Mouse (Mus musculus): ENCODE data around the gene Ern1.
"Not testable (repeated sequence)": the region's sequence is repeated elsewhere in the genome, so short reads cannot be mapped to it uniquely, and the experiment has no call there.

The Ern1 gene

DNA sequence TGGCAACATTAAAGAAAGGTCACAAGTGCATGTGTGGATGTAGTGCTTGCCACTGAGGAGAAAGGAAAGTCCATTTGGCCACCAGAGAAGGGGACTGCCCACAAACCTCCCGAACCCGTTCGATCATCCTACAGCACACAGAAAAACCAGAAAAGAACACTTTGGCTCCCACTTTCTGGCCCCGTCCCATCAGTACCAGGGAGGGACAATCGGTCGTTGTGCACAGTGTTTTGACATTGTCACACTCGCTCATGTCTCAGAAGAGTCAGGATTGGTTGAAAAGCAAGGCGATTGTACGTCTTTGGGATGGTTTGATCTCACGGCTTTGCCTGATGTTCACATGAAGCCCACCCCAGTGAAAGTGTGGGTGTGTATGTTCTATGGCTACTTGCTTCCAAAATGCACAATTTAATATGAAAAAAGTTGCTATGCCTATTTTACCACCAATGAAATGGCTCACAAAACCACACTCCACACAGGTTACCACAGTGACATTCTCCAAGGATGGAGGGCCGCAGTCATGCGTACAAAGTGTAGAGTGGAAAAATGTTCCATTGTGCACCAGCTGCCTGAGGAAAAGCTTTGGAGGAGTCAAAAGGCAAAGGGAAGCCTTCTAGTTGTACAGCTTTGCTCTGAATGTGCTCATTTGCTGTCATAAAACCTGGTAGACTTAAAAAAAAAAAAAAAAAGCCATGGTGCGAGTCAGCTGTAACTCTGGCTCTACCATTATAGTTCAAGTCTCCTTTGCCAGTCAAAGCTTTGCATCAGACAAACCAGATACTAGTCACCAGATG lies 15.2 kb upstream of the Ern1 start:
- DNase-seq = no peak

DNA sequence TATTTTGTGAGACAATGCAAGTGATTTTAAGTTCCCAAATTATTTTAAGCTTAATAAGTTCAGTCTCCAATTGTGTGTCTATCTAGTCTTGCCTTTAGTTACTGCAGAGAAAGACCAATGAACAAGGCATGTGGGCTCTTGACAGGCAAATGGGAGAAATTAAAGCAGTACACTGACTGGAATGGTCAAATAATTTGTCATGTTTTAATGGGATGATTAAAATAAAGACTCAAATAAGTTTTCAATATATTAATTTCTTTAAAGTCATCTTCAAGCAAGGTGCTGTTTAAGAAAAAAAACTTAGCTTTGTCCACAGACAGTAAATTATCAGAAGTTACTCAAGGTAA lies 14.5 kb upstream of the Ern1 start:
- no peak for DNase-seq

DNA sequence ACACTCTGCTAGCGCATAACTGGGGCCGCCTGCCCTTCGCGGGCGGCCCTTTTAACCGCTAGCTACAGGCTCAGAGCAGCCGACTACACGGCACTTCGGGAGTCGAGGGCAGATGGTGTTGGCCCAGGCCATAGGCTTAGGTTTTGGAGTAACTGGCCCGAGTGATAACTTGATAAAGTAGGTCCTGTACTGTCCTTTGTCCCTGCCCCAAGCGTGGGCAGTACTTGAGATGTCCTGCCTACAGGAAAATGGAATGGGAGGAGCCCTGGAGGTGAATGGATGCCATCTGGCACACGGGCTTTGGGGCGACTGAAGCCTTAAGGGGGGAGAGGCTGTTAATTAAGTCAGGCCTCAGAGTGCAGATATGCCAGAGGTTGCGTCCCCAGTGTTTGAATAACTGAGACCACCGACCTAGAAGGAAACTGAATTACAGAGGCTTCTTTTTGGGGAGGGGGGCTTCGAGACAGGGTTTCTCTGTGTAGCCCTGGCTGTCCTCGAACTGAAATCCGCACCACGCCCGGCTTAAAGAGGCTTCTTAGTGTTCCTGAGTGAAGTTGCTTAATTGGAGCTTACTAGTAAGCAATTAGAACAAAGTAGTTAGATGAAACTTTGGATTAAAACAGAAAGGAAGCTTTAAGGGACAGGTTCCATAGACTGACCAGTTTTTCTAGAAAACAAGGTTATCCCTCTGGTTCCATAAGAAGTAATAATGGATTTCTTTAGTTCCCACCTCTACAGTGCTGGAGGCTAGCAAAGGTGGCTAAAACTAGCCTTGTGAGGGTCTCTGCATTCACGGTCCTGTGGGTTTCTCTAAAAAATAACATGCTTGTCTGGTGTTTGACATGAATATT lies 13.9 kb upstream of the Ern1 start:
- peak; percentile 44 for DNase-seq

- peak; percentile 92 for DNase-seq
Measured at GRCm38 (mm10) chr11:106500393-106501307, 13.0 kb upstream of the Ern1 start.

DNA sequence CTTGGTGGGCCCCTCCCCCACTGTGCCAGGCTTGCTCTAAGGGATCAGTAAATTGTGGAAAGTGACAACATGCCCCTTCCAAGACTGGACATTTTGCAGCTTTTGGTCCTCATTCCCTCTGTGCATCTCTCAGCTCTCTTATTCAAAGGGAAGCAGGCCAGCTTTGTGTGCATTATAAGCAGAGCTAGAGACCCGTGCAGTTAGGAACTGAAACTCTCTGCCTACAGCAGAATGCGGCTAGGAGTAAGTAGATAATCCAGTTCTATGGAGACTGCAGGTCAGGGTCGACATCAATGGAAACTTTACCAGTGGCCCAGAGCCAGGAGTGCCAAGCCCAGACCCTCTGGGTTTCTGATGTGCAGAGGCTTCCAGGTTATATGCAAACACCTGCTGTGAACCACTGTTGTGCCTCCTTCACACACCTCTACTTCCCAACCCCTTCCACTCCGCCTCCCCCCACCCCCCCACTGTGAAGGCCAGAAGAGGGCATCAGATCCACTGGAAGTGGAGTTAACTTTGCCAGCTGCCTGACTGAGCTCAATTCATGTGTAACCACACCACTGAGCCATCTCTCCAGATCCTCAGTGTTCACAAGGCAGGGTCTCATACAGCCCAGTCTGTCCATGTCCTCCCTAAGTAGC lies 11.2 kb upstream of the Ern1 start:
- DNase-seq = no peak

DNA sequence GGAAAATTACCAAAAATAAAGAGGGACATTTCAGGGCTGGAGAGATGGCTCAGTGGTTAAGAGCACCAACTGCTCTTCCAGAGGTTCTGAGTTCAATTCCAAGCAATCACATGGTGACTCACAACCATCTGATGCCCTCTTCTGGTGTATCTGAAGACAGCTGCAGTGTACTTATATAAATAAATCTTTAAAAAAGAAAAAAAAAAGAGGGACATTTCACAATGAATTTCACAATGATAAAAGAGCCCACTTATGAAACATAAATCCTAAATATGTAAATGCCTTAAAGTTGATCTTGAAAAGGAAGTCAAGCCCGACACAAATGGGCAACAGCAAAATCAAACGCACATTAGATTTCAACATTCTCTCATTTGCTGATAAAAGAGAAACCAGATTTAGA lies 10.3 kb upstream of the Ern1 start:
- no peak for DNase-seq

GRCm38 (mm10) chr11:106497009-106497408 lies 9.4 kb upstream of the Ern1 start:
- not testable (repeated sequence) for DNase-seq

- no peak for DNase-seq
Measured at GRCm38 (mm10) chr11:106492984-106493669, 5.5 kb upstream of the Ern1 start.

DNA sequence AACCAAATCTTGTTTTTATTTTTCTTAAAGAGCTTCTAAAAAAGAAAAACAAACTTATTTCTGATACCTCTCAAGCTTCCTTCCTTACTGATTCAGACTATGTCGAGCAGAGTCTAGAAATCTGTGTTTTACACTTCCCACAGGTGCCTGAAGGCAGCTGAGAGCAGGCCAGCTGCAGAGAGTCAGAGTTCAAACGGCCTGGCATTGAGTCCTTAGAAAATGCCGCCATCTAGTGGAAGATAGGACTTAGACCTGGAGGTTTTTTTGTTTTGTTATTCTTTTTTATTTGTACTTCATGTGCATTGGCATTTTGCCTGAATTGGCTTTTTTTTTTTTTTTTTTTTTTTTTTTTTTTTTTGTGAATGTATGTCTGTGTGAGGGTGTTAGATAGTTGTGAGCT lies 3.7 kb upstream of the Ern1 start:
- DNase-seq = no peak

GRCm38 (mm10) chr11:106490600-106490999 lies 2.9 kb upstream of the Ern1 start:
- DNase-seq = not testable (repeated sequence)

- DNase-seq = no peak
Measured at GRCm38 (mm10) chr11:106490057-106490456, 2.4 kb upstream of the Ern1 start.

DNA sequence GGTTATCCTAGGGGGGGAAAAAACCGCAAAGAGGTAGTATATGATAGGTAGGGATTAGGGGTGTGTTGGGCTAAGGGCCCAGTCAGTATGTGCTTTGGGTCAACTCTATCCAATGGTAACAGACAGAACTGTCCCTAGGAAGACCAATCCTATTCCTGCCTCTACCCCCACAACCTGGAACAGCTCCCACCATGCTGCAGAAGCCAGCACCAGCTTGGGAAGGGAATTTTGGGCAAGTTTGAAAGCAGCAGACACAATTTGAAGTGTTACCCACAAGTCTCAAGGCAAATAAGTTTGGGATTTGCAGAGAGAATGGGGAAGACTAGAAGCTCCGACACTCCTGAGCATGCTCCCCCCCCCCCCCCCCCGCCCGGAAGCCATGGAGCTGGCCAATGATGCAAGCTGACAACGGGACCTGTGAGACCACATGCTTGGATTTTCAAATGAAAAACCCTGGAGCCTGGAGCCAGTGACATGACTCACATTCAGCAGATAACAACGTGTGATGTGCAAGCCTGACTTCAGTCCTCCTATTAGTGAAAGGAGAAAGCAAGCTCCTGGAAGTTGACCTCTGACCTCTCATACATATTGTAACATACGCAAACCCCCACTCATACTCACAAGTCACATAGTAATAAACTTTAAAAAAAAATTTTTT lies 1.5 kb upstream of the Ern1 start:
- no peak for DNase-seq

DNA sequence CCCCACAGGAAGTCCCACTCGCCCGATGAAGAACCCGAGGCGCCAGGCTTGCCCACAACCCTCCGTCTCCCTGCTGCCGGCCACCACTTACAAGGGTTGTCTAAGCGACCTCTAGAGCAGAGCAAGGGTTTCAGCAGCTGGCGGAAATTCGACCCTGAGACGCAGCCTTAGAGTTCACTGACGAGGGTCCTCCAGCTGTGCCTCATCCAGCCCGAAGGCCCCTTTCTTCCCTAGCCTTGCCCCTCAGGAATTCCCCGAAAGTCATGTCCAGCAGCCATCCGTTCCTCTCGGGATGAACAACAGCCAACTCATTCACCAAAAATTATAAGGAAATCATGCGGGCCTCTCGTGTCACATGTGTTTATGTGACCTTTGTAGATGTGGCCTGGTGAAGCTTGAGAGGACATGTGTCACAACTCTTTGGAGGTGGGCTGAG lies 492 bp upstream of the Ern1 start:
- DNase-seq = no peak

DNA sequence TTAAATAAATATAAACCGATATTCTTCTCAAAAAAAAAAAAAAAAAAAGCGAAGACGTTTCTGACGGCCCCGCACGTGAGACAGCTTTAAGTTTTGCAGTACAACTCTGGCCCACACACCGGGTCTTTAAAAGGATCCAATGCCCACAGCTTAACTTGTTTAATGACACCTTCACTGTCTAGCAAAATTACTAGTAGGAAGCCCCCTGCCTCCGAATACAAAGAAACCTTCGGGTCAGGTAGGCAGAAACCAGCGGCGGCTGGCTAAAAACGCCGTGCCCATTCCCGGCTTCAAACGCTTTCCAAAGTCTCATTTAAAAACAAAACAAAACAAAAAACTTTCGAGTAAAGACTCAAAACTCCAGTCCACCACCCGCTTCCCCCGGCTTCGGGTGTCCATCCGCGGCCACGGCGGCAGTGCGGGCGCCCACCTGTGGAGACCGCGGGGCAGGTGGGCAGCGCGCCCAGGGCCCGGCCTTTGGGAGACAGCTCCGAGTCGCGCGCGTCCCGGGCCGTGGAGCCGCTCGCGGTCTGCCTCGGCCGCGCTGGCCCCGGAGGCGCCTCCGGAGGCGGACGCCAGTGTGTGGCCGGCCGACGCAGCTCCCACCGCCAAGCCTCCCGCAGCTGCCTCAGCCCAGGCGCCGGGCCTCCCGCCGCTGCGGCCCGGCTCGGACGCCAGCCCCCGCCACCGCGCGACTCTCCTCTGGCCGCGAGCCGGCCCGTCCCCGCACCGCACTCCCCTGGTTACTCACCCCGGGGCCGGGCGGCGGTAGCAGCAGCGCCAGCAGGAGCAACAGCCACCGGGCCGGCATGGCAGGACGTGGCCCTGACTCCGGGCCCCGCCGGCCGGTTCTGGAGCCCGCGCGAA lies 553 bp downstream of the Ern1 start:
- DNase-seq = no peak

- DNase-seq = no peak
Measured at GRCm38 (mm10) chr11:106486042-106486865, 1.4 kb downstream of the Ern1 start.

- no peak for DNase-seq
Measured at GRCm38 (mm10) chr11:106485611-106486010, 2.0 kb downstream of the Ern1 start.

DNA sequence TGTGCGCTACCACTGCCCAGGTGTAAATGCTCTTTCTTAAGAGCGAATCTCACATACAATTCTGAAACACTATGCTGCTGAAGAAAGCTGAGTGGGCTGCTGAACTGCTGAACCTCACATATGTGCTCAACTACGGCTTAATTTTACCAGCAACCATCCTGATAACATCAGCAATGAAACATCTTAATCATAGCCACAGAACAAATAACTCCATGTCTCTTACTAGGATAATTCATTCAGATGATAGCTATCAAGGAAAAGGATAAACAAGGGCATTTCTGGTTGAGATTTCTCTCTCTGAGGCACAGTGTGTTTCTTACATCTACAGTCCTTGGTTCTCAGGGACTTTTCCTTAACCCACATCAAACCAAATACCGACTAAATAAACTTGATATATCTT lies 2.8 kb downstream of the Ern1 start:
- DNase-seq = no peak

- DNase-seq = no peak
Measured at GRCm38 (mm10) chr11:106482867-106483266, 4.8 kb downstream of the Ern1 start.

DNA sequence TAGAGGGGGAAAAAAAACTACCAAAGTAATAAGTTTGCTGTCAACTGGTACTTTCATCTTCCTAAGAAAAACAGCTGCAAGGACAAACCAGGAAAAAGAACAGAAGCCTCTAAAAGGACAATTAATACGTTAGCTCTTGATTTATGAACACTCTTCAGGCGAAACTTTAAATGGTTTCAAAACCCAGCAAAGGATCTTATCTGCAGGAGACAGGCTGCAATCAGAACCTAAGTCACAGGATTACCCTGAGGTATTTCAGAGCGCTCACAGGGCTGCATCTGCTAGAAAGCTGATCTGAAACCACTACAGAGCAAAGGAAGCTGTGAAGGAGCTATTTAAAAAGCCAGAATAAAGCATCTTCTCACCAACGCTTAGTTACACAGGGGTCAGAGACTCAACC lies 6.0 kb downstream of the Ern1 start:
- no peak for DNase-seq

GRCm38 (mm10) chr11:106480530-106480885 lies 7.1 kb downstream of the Ern1 start:
- no peak for DNase-seq

Data from right cerebral cortex, postnatal 25 days (tissue).